Mouse (Mus musculus) lung, postnatal 25 days (tissue): ENCODE results near the gene Dydc2.

Experiments
- DNase-seq: peaks from one replicate; pipeline ENCODE4 v3.0.0; 2022; ENCODE audit warnings: low spot score

The Dydc2 gene

DNA sequence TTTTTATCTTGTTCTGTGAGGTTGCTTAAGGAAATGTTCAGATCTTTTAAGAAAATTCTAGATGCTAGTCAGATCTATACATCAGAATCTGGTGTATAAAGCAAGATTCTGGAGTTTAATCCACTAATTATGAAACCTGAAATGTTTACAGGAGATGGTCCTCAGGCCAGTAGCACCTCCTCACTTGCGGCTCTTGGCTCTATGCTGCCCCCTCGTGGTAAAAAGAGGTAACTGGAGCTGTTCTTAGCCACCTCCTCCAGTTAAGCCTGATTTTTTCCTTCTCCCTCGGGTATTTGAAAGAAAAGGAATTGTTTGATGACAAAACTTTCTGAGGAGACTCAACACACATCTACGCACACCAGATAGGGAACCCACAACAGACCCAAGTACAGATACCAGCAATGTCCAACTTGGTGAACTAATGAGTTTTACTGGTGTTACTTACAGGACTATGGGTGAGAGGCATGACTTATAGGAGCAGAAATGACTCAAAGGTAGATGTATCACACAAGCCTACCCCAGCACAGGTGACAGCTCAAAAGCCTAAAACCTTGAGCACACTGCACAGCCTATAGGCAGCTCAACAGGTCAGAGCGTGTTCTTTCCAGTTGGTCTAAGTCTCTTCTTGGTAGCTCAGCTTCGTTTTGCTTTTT lies 33.7 kb downstream of the Dydc2 start:
- peak; percentile 58 for DNase-seq

- DNase-seq: peak; percentile 79
Observed at GRCm38 (mm10) chr14:41033135-41034110, 35.6 kb downstream of the Dydc2 start.

- DNase-seq: no peak
Observed at GRCm38 (mm10) chr14:41030989-41031513, 38.0 kb downstream of the Dydc2 start.

DNA sequence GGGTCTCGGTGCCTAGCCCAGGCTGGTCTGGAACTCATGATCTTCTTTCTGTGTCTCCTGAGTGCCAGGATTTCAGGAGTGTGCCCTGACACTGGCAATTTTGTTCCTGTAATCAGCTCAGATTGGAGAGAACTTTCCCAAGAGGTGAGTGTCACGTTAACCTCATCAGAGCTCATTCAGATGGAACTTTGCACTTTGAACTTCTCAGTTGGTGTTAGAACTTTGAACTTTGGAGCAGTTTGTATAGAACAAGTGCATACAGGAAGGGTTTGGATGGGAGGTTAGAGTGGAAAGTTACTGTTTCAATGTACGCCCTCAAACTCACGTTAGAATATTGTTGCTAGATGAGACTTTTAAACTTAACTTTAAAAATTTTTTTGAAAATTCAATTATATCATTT lies 39.7 kb downstream of the Dydc2 start:
- no peak for DNase-seq

- DNase-seq: no peak
Observed at GRCm38 (mm10) chr14:41025594-41026284, 43.3 kb downstream of the Dydc2 start.

DNA sequence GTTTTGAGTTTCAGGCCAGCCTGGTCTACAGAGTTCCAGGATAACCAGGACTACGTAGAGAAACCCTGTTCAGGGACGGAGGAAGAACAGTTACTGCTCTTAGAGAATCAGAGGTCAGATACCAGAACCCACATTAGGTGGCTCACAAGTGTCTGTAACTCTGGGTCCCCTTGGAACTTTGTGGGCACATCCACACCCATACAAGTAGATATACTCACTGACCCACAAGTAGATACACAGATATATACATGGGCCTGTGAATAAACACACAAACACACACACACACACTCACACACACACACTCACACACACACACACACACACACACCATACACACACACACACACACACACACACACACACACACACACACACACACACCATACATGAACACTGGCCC lies 43.9 kb downstream of the Dydc2 start:
- DNase-seq: no peak

DNA sequence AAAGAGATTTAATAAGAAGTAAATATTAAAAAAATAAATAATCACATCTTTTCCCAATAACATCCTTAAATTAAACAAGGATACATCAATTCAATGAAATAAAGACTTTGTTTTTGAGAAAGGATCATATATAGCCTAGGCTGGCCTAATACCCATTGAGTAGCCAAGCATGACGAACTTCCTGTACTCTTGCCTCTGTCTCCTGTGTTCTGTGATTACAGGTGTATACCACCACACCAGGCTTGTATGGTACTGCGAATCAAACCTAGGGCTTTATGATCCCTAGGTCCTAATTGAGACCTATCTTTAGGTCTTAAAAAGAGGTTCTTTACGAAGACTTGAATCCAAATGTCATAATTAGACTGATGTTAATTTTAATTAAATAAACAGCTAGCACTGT lies 47.8 kb downstream of the Dydc2 start:
- DNase-seq: no peak

GRCm38 (mm10) chr14:41017460-41017859 lies 51.5 kb downstream of the Dydc2 start:
- DNase-seq: no peak

GRCm38 (mm10) chr14:41014701-41015240 lies 54.2 kb downstream of the Dydc2 start:
- no peak for DNase-seq

- peak; percentile 89 for DNase-seq
Observed at GRCm38 (mm10) chr14:41013630-41014613, 55.1 kb downstream of the Dydc2 start, which contains the start of gene Fam213a. Gene Fam213a, minus strand, starts transcription at chr14:41013788.

DNA sequence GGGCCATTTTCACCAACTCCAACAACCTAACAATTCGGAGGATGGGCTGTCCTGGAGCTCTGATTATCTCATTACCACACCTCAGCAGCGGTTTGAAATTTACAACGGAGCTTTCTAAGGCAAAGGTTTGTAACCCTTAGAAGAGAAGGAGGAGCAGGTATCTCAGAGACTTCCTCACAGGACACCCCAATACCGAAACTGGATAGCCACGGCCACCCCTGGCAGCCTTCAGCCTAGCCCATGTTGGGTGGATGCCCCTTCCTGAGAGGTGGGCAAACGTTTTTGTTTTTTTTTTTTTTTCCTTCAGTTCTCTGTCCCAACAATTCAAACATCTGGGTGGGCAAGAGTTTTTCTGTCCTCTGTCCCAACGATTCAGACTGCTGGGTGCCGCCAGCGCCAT lies 55.9 kb downstream of the Dydc2 start:
- DNase-seq: no peak

- no peak for DNase-seq
Observed at GRCm38 (mm10) chr14:41011916-41012315, 57.1 kb downstream of the Dydc2 start.

DNA sequence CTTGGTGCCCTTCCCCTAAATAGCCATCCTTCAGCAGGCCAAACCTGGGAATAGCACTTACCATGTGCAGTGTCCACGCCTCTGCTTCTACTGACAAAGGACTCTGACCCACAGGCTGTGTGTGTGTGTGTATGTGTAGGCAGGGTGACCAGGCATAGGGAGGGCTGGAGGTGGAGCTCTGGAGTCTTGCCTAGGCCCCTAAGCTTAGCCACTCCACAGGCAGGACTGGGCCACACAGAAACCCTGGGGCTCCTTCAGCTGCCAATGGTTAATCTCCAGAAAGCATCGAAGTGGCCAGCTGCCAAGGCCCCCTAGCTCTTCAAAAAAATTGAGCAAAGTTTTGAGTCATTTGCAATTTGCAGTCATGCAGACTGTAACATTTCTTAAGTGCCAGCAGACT lies 60.9 kb downstream of the Dydc2 start:
- DNase-seq: no peak

GRCm38 (mm10) chr14:41007641-41008040 lies 61.4 kb downstream of the Dydc2 start:
- no peak for DNase-seq

DNA sequence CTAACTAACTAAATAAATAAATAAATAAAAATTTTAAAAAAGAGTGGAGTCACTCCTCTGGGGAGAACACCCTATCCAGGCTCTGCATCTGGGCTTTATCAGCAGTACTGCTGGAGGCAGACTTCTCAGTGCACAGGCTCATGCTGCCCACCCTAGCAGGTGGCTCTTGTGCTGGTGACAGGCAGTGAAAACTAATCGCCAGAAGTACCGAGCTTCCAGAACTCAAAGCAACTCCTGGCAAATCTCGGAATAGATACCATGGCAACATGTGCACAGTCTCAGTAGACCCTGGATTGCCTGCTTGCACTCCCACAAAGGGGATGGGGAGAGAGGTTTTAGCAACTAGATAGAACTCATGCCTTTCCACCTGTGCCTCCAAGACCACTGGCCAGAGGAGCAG lies 62.1 kb downstream of the Dydc2 start:
- DNase-seq: no peak

DNA sequence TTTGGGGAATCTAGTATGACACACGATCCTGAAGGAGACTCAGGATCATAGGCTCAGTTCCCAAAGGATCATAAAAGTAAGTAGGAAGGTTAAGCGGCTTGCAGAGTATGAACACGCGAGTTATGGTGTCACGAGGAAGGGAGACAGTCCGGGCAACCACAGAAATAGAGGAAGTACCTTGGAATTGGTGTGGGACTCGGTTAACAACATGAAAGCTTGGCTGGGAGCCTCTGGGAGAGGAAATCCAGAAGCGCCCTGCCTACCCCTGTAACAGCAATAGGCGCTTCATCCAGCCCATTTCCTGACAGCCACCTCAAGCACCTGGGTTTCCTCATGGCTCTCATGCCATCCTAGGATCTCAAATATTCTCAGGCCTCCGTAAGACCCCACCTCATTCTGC lies 62.7 kb downstream of the Dydc2 start:
- no peak for DNase-seq

GRCm38 (mm10) chr14:41005716-41006115 lies 63.3 kb downstream of the Dydc2 start:
- DNase-seq: no peak

- DNase-seq: peak; percentile 31
Observed at GRCm38 (mm10) chr14:41004201-41005141, 64.5 kb downstream of the Dydc2 start.

DNA sequence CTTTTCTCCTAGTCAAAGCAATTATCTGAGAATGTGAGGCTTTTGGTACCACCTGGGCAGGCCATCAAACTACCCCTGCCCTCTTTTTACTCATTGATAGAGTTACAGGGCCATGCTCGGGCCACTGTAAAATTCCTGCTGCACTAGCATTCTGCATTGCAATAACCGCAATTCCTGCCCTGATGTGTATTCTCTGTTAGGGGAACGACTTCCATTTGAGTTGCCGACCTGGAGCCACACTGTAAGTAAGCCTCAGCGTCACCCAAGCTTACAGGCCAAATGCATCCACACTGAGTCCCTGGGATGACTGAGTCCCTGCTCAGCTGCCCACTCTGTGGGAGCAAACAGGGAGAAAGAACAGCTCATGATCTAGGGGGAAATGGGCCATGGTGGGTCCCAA lies 67.4 kb downstream of the Dydc2 start:
- no peak for DNase-seq

DNA sequence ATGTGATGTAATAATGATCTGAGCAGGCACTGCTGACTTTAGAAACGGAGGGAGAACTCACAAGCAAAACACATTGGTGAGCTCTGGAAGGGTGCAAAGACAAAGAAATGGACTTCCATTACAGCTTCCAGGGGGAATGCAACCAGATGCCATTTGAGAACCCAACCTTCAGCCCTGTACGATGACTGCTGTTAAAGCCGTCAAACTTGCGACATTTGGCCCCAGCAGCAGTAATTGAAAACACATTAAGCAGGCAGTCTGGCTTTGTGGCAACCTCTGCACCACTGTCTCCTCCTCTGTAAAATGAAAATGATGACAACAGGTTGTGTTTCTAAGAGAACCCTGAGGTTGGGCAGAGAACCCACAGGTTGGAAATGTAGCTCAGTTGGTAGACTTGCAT lies 68.2 kb downstream of the Dydc2 start:
- DNase-seq: no peak
